Mouse (Mus musculus) limb, embryonic 14.5 days (tissue): ENCODE results near the gene Wdr60. TPM values are rescaled to one million over a fixed set of nuclear protein-coding genes. Genes with fewer than 3 reads are reported as not detected.

ENCODE experiments used
- ATAC-seq: fragments of 200-750 bp; cut with Nextera tagmentation; 2 replicates; pipeline ENCODE4 v1.8.0; 2017; ENCODE audit warnings: low read depth, moderate number of reproducible peaks, moderate TSS enrichment; ENCODE audit not compliant: low FRiP score
- DNase-seq: peaks from one replicate; pipeline ENCODE4 v3.0.0-alpha.2; 2015; ENCODE audit warnings: low spot score
- H3K27ac ChIP-seq: fragments of 300-500 bp; sonication (generic); replicated peaks from 2 replicates; pipeline ENCODE4 v1.5.1; 2014; ENCODE audit warnings: low read depth, mild to moderate bottlenecking, low read length, moderate library complexity, mixed read lengths
- H3K27me3 ChIP-seq: fragments of 300-500 bp; sonication (generic); 2 replicates; pipeline ENCODE4 v1.6.1; 2014; ENCODE audit warnings: low read length, mixed read lengths; ENCODE audit not compliant: control insufficient read depth, insufficient read depth
- H3K36me3 ChIP-seq: fragments of 300-500 bp; sonication (generic); 2 replicates; pipeline ENCODE4 v1.6.1; 2014; ENCODE audit warnings: mild to moderate bottlenecking, low read length, moderate library complexity, mixed read lengths; ENCODE audit not compliant: control insufficient read depth, insufficient read depth
- H3K4me1 ChIP-seq: fragments of 300-500 bp; sonication (generic); 2 replicates; pipeline ENCODE4 v1.6.1; 2014; ENCODE audit warnings: antibody characterized with exemption, low read length, mixed read lengths; ENCODE audit not compliant: control insufficient read depth, insufficient read depth
- H3K4me2 ChIP-seq: fragments of 300-500 bp; sonication (generic); replicated peaks from 2 replicates; pipeline ENCODE4 v1.6.1; 2014; ENCODE audit warnings: low read depth, mild to moderate bottlenecking, low read length, moderate library complexity; ENCODE audit not compliant: severe bottlenecking
- H3K4me3 ChIP-seq: fragments of 300-500 bp; sonication (generic); replicated peaks from 2 replicates; pipeline ENCODE4 v1.5.1; 2014; ENCODE audit warnings: low read length
- H3K9ac ChIP-seq: fragments of 300-500 bp; sonication (generic); 2 replicates; pipeline ENCODE4 v1.6.1; 2014; ENCODE audit warnings: mild to moderate bottlenecking, low read depth, low read length, moderate library complexity; ENCODE audit not compliant: severe bottlenecking
- H3K9me3 ChIP-seq: fragments of 300-500 bp; sonication (generic); 2 replicates; pipeline ENCODE4 v1.6.1; 2016; ENCODE audit warnings: low read length; ENCODE audit not compliant: control insufficient read depth
- POLR2A ChIP-seq: fragments of 200-500 bp; IDR thresholded peaks from 2 replicates; pipeline ENCODE4 v1.8.0; 2012; ENCODE audit warnings: inconsistent platforms, mild to moderate bottlenecking, moderate library complexity, borderline replicate concordance; ENCODE audit not compliant: insufficient read depth, insufficient read length; ENCODE audit errors: extremely low read depth
- WGBS: fragments of 180-500 bp; shearing (Covaris S2); extraction: QIAGEN DNeasy Blood & Tissue Kit; methylation state at CpG from one replicate; pipeline ENCODE4 v1.1.7; 2014; 5-methylcytosine and 5-hydroxymethylcytosine counted together
- polyA plus RNA-seq, 2 experiments: library from polyadenylated mRNA; depleted of rRNA in 1 of 2; stranded (reverse) in 1 of 2; unstranded in 1 of 2; fragments of >200 nt; fragmentation: Nextera tagmentation in 1 of 2; extraction: Ambion mirVana in 1 of 2; gene quantifications; 2 replicates each; pipeline versions ENCODE4 v1.2.1 to v1.2.3; 2012 to 2014

Gene Wdr60
- polyA plus RNA-seq, 2 experiments, result 20.7 to 25.9 TPM

GRCm38 (mm10) chr12:116183212-116183935 is 79.4 kb downstream of the Wdr60 start:
- Histone ChIP-seq H3K27ac (no peak overlapping the region), H3K4me2 (no peak overlapping the region), H3K9ac (no peak overlapping the region), H3K27me3 (no peaks in the 10 kb centered on the region), H3K4me1 (no peaks in the 10 kb centered on the region), H3K4me3 (no peak overlapping the region), H3K36me3 (no peaks in the 10 kb centered on the region), H3K9me3 (no peaks in the 10 kb centered on the region)
- DNase-seq (no peak), ATAC-seq (no peak)
- WGBS, result 77% methylated on average over 6 of the region's 6 CpGs
- TF ChIP-seq POLR2A, result no peak

DNA sequence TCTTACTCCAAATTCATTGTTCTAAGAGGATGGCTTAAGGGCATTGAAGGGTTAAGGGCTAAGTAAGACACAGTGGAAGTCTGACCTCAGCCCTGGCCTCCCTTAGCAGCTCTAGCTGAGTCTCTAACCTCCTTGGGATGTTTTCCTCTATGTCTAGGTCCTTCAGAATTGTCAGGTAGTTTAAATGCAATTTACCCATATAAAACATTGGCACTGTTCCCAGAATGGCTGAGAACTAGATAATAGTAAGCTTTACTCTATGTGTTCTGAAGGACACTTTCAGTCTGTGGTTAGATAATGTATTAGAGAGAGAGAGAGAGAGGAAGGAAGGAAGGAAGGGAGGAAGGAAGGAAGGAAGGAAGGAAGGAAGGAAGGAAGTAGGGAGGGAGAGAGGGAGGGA is 80.4 kb downstream of the Wdr60 start:
- Histone ChIP-seq H3K27ac (no peak overlapping the region), H3K4me2 (no peak overlapping the region), H3K4me1 (no peaks in the 10 kb centered on the region), H3K4me3 (no peak overlapping the region), H3K27me3 (no peaks in the 10 kb centered on the region), H3K9me3 (no peaks in the 10 kb centered on the region), H3K9ac (no peak overlapping the region), H3K36me3 (no peaks in the 10 kb centered on the region)
- ATAC-seq (no peak), DNase-seq (peak; percentile 18)
- TF ChIP-seq POLR2A, result no peak

DNA sequence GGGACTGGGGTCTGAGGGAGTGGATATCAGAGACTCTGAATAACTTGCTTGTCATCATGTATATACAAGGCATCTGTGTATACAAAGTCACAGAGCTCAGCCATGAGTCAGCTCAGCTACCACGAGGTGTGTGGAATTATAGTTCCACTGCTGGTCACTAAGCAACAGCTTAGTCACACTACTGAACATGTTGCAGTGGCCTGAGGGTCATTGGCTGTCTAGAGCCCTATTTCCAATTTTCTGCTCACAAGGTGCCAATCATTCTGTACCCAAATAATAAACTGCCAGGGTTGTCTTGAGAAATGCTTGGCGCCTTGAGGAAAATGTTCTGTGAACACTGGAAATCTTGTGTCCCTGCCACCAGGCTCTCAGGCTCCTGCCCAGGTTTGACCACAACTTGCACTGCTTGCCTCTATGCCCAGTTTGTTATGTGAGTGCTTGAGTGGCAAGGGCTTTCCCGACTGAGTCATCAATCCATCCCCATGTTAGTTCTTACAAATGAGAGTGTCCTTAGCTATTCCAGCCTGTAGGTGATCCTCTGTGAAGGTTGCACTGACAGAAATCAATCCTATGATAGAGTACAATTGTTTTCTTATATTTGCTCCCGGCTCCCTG is 81.3 kb downstream of the Wdr60 start:
- no peak overlapping the region for H3K4me3 ChIP-seq
- H3K4me1 ChIP-seq, result no peaks in the 10 kb centered on the region
- H3K27ac ChIP-seq, result no peak overlapping the region
- no peak overlapping the region for H3K9ac ChIP-seq
- no peaks in the 10 kb centered on the region for H3K9me3 ChIP-seq
- 79% methylated on average over 4 of the region's 4 CpGs for WGBS
- no peaks in the 10 kb centered on the region for H3K36me3 ChIP-seq
- no peak for TF ChIP-seq POLR2A
- ATAC-seq (no peak), DNase-seq (no peak)
- H3K27me3 ChIP-seq, result no peaks in the 10 kb centered on the region
- H3K4me2 ChIP-seq, result no peak overlapping the region

GRCm38 (mm10) chr12:116176930-116177329 is 85.9 kb downstream of the Wdr60 start:
- no peak overlapping the region for H3K27ac ChIP-seq
- 88% methylated on average over 3 of the region's 3 CpGs for WGBS
- no peak overlapping the region for H3K4me3 ChIP-seq
- no peak overlapping the region for H3K9ac ChIP-seq
- DNase-seq (no peak), ATAC-seq (no peak)
- no peak for TF ChIP-seq POLR2A
- H3K9me3 ChIP-seq, result no peaks in the 10 kb centered on the region
- no peak overlapping the region for H3K4me2 ChIP-seq
- no peaks in the 10 kb centered on the region for H3K27me3 ChIP-seq
- H3K4me1 ChIP-seq, result no peaks in the 10 kb centered on the region
- H3K36me3 ChIP-seq, result no peaks in the 10 kb centered on the region

DNA sequence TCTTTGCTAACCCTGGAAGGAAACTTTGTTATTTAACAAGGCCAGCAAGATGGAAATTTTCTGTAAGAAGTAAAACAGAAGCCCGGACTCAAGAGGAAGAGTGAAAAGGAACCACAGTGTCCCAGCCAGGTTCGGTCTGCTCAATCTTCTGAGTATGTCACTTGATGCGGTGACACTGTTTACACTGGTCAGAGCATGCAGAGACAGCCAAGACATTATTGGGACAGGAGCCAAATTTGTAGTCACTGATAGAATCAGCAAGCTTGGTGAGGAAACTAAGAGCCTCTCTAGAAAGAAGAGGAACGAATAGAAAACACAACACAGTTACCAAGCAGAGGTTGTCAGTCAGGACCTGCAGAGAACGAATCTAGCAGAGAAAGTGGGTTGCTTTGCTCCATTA is 93.2 kb downstream of the Wdr60 start:
- H3K4me2 ChIP-seq, result no peak overlapping the region
- no peak overlapping the region for H3K4me3 ChIP-seq
- ATAC-seq, result no peak
- H3K27me3 ChIP-seq, result no peaks in the 10 kb centered on the region
- no peak overlapping the region for H3K9ac ChIP-seq
- 81% methylated on average over 5 of the region's 5 CpGs for whole genome bisulfite sequencing
- no peaks in the 10 kb centered on the region for H3K4me1 ChIP-seq
- H3K9me3 ChIP-seq, result no peaks in the 10 kb centered on the region
- no peak for DNase-seq
- H3K36me3 ChIP-seq, result no peaks in the 10 kb centered on the region
- TF ChIP-seq POLR2A, result no peak
- no peak overlapping the region for H3K27ac ChIP-seq

GRCm38 (mm10) chr12:116165368-116165767 is 97.5 kb downstream of the Wdr60 start:
- no peak for TF ChIP-seq POLR2A
- no peak overlapping the region for H3K4me2 ChIP-seq
- no peaks in the 10 kb centered on the region for H3K36me3 ChIP-seq
- H3K4me3 ChIP-seq, result no peak overlapping the region
- DNase-seq (no peak), ATAC-seq (no peak)
- H3K4me1 ChIP-seq, result no peaks in the 10 kb centered on the region
- no peaks in the 10 kb centered on the region for H3K27me3 ChIP-seq
- no peak overlapping the region for H3K27ac ChIP-seq
- no peaks in the 10 kb centered on the region for H3K9me3 ChIP-seq
- no peak overlapping the region for H3K9ac ChIP-seq
